Mouse (Mus musculus) liver, embryonic 16.5 days (tissue): ENCODE data around the gene Rdh13. TPM values are rescaled to one million over a fixed set of nuclear protein-coding genes. Genes with fewer than 3 reads are reported as not detected.

Experiments
- ATAC-seq: fragments of 200-750 bp; cut with Nextera tagmentation; 2 replicates; pipeline ENCODE4 v1.8.0; 2017; ENCODE audit warnings: low read depth, mild to moderate bottlenecking, moderate number of reproducible peaks, moderate library complexity
- H3K27ac ChIP-seq: fragments of 300-500 bp; sonication (generic); 2 replicates; pipeline ENCODE4 v1.5.1; 2014; ENCODE audit warnings: mild to moderate bottlenecking, low read length
- H3K27me3 ChIP-seq: fragments of 300-500 bp; sonication (generic); 2 replicates; pipeline ENCODE4 v1.6.1; 2014; ENCODE audit warnings: low read depth, low read length, mixed read lengths; ENCODE audit not compliant: control insufficient read depth, insufficient read depth
- H3K36me3 ChIP-seq: fragments of 300-500 bp; sonication (generic); 2 replicates; pipeline ENCODE4 v1.6.1; 2014; ENCODE audit warnings: mild to moderate bottlenecking; ENCODE audit not compliant: control insufficient read depth, insufficient read depth
- H3K4me1 ChIP-seq: fragments of 300-500 bp; sonication (generic); 2 replicates; pipeline ENCODE4 v1.6.1; 2014; ENCODE audit warnings: low read depth, low read length, mixed read lengths; ENCODE audit not compliant: control insufficient read depth
- H3K4me2 ChIP-seq: fragments of 300-500 bp; sonication (generic); 2 replicates; pipeline ENCODE4 v1.6.1; 2014; ENCODE audit warnings: low read depth, low read length, mixed read lengths
- H3K4me3 ChIP-seq: fragments of 300-500 bp; sonication (generic); 2 replicates; pipeline ENCODE4 v1.5.1; 2014; ENCODE audit warnings: low read depth, mild to moderate bottlenecking, low read length
- H3K9ac ChIP-seq: fragments of 300-500 bp; sonication (generic); 2 replicates; pipeline ENCODE4 v1.6.1; 2014; ENCODE audit warnings: low read depth, low read length
- H3K9me3 ChIP-seq: fragments of 300-500 bp; sonication (generic); replicated peaks from 2 replicates; pipeline ENCODE4 v1.6.1; 2016; ENCODE audit warnings: low read length; ENCODE audit not compliant: control insufficient read depth
- WGBS: fragments of 180-500 bp; shearing (Covaris S2); extraction: QIAGEN DNeasy Blood & Tissue Kit; methylation state at CpG from one replicate; pipeline ENCODE4 v1.1.7; 2014; ENCODE audit not compliant: insufficient replicate concordance; 5-methylcytosine and 5-hydroxymethylcytosine counted together
- polyA plus RNA-seq: library from polyadenylated mRNA; unstranded; fragments of >200 nt; fragmentation: Nextera tagmentation; extraction: Ambion mirVana; gene quantifications from 2 replicates; pipeline ENCODE4 v1.2.1, GENCODE M21; 2015

Rdh13 gene
- 4.2 and 4.3 TPM in 2 replicates for polyA plus RNA-seq

DNA sequence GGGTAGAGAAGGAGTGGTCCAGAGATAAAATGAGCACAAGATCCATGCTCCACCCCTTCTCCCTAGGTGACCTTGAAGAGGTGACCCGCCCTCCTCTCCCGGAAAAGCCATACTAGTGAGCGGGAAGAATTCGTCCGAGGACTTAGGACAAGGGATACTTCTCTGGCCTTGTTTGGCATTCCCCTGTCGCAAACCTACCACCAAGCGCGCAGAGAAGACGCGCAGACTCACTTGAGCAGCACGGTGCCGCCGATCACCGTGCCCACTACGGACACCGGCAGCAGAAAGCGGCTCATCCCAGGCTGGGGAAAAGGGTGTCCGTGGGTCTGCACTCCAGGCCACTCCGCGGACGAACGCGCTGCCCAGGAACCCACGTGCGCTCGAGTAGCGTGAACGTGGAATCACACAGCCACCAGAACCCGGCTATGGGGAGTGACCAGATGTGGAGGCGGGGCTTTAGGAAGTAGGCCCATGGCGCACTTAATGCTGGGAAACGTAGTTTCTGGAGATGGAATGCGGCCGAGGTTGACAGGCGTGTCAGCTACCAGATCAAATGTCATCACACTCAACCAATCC lies at the start of gene Rdh13:
Gene Rdh13 (minus strand): TSS at position 434 of the 576 bp plus-strand sequence.
- peak; percentile 96 for ATAC-seq
- no peaks in the 10 kb centered on the region for H3K9me3 ChIP-seq
- H3K36me3 ChIP-seq = peaks cover 7% of the 10 kb centered on the region
- peak within 1 kb of the TSS; percentile 82 for H3K4me3 ChIP-seq
- peak within 1 kb of the TSS; percentile 68 for H3K9ac ChIP-seq
- no peaks in the 10 kb centered on the region for H3K27me3 ChIP-seq
- H3K4me2 ChIP-seq = peak within 1 kb of the TSS; percentile 83
- H3K27ac ChIP-seq = peak within 1 kb of the TSS; percentile 43
- peaks cover 6% of the 10 kb centered on the region; the same call in 1 of the 2 replicates for H3K4me1 ChIP-seq
- under 1% methylated on average over 35 of the region's 35 CpGs for WGBS

DNA sequence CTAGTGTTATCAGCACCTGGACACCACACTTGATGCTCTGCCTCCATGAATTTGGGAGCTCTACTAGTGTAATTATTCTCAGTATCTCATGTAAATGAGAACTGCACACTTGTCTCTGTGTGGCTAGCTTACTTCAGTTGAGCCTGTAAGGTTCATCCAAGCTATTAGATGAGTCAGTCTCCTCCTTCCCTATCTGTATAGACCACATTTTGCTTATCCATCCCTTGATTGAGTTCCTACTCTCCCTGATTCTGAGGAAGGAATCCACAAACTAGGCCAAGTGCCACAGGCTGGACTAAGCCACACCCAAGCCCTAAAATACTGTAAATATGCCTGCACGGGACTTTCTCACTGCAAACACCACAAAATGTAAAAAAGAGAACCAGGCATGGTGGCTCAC lies 48.5 kb upstream of the Rdh13 start:
- 19% methylated on average over 1 of the region's 1 CpGs for WGBS

DNA sequence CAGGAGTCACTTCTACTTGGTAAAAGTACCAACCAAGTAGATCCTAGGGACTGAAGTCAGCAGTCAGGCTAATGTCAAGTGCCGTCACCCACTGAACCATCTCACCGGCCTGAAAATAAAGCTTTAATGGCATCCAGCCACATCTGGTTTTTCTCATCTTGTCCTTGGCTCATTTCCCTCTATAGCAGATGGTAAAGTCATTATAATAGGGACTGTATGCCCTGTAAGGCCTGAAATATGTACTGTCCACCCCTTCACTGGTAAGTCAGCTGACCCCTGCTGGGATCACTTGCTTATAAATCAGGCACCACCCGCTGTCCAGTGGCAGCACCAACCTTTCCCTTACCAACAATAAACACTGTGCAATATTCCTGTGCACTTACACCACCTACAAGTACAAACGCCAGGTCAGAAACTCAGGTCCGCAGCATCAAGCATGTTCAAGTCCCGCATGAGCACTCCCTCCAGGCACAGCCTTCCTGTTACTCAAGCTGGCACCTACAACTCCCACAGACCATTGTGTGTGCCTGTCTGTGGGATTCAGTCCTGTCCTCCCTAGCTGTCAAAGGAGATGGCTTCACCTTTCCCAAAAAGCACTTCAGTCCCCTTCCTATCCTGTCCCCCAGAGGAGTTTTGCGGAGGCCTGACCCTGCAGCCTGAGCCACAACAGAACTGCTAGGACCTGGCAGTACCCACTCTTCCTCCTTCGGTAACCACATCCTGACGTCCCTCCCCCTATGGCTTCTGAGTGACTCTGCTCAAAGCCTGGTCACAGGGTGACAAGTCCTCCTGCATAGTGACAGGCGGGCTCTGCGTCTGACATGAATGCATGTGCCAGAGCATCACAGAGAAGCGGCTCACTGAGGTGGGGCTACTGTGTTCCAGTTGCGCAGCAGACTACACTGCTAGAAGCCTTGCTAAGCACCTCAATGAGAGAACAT lies 47.1 kb upstream of the Rdh13 start:
- WGBS = 57% methylated on average over 13 of the region's 13 CpGs
- Histone ChIP-seq H3K27ac (0 out of 2 replicates have a peak overlapping the region, but pooled peaks have one; percentile 5), H3K4me1 (peaks cover 16% of the 10 kb centered on the region), H3K36me3 (peaks cover 19% of the 10 kb centered on the region), H3K9me3 (no peaks in the 10 kb centered on the region), H3K4me3 (no peak overlapping the region), H3K27me3 (no peaks in the 10 kb centered on the region), H3K4me2 (no peak overlapping the region), H3K9ac (no peak overlapping the region)
- no peak for ATAC-seq

More for the DNA sequence above, 48.5 kb upstream of the Rdh13 start:
- Histone ChIP-seq H3K4me1 (peaks cover 18% of the 10 kb centered on the region), H3K4me3 (no peak overlapping the region), H3K9me3 (no peaks in the 10 kb centered on the region), H3K4me2 (no peak overlapping the region), H3K9ac (no peak overlapping the region), H3K27ac (no peak overlapping the region), H3K36me3 (peaks cover 14% of the 10 kb centered on the region), H3K27me3 (no peaks in the 10 kb centered on the region)
- no peak for ATAC-seq

DNA sequence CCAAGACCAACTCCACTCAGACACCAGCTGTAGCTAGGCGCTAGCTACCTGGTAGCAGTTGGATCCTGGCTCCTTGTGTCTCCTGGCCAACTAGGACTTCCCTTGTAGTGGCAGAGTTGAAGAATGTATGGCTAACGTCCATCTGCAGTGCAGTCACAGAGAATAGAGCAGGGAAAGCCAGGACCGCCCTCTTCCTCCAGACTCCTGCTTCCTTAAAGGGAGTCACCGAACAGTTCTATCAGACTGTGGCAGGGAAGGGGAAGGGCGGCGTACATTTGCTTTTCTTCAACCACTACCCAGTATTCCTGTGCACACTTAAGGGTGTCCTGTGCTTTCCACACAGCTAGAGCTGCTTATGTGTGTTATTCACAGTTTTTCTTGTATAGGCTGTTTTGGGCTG lies 45.9 kb upstream of the Rdh13 start:
- Histone ChIP-seq H3K27ac (no peak overlapping the region), H3K4me1 (peaks cover 16% of the 10 kb centered on the region), H3K9me3 (no peaks in the 10 kb centered on the region), H3K4me3 (no peak overlapping the region), H3K27me3 (no peaks in the 10 kb centered on the region), H3K4me2 (no peak overlapping the region), H3K9ac (no peak overlapping the region), H3K36me3 (peaks cover 15% of the 10 kb centered on the region)
- no peak for ATAC-seq
- WGBS = 45% methylated on average over 6 of the region's 6 CpGs

DNA sequence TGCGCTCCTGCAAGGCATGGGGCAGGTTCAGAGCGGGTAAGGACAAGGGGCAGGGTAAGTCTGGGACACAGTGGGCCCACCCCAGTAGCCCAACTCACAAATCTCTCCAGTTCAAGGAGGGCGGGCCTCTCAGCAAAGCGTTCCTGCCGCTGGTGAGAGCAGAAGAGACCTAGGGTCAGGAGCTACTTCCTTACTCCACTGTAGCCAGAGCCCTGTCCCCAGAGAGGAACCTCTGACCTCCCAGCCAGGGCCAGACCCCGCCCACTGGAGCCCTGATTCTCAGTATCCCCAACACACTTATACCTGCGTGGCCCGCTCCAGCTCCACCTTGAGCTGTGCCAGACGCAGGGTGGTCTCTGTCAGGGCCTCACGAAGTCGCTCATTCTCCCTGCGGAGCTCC lies 36.8 kb upstream of the Rdh13 start:
- 77% methylated on average over 12 of the region's 12 CpGs for WGBS
- peaks cover 19% of the 10 kb centered on the region for H3K36me3 ChIP-seq
- no peak overlapping the region for H3K27ac ChIP-seq
- no peak overlapping the region for H3K9ac ChIP-seq
- H3K4me2 ChIP-seq = no peak overlapping the region
- H3K9me3 ChIP-seq = no peaks in the 10 kb centered on the region
- no peak overlapping the region for H3K4me3 ChIP-seq
- H3K27me3 ChIP-seq = peaks cover 22% of the 10 kb centered on the region
- no peaks in the 10 kb centered on the region for H3K4me1 ChIP-seq
- no peak for ATAC-seq

- H3K4me1 ChIP-seq = no peaks in the 10 kb centered on the region
- H3K9ac ChIP-seq = no peak overlapping the region
- H3K36me3 ChIP-seq = peaks cover 13% of the 10 kb centered on the region
- no peak overlapping the region for H3K27ac ChIP-seq
- no peaks in the 10 kb centered on the region for H3K9me3 ChIP-seq
- no peak for ATAC-seq
- peaks cover 32% of the 10 kb centered on the region for H3K27me3 ChIP-seq
- no peak overlapping the region for H3K4me3 ChIP-seq
- 43% methylated on average over 6 of the region's 6 CpGs for WGBS
- no peak overlapping the region for H3K4me2 ChIP-seq
These were observed 34.2 kb upstream of the Rdh13 start for GRCm38 (mm10) chr7:4479674-4480073.

DNA sequence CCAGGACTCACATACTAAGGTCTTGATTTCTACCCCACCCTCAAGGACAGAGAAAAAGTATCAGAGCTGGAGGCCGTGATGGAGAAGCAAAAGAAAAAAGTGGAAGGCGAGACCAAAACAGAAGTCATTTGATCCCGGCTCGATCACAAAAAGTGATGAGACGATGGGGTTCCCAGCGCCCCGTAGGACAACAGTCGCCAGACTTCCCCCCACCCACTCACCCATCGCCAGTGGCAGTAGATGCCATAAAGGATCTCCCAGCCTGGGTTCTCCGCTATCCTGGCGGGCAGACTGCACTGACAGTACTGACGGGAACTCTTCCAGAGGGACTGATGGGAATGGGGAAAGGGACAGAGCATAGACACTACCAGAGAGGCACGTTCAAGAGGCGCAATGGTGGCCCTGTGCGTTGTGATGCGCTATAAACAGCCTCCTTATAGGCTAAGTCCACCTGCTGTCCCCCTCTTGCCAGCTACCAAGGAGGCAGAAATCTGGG lies 33.4 kb upstream of the Rdh13 start:
- Histone ChIP-seq H3K4me1 (no peaks in the 10 kb centered on the region), H3K4me3 (peak overlapping the region; percentile 44), H3K9me3 (no peaks in the 10 kb centered on the region), H3K27me3 (peaks cover 38% of the 10 kb centered on the region), H3K4me2 (peak overlapping the region; percentile 50), H3K36me3 (peaks cover 8% of the 10 kb centered on the region), H3K27ac (no peak overlapping the region), H3K9ac (no peak overlapping the region)
- 9% methylated on average over 16 of the region's 16 CpGs for WGBS
- no peak for ATAC-seq

GRCm38 (mm10) chr7:4478021-4478795 lies 32.8 kb upstream of the Rdh13 start:
- peak overlapping the region; percentile 50 for H3K4me2 ChIP-seq
- H3K27ac ChIP-seq = 0 out of 2 replicates have a peak overlapping the region, but pooled peaks have one; percentile 1
- peak; percentile 88 for ATAC-seq
- WGBS = 3% methylated on average over 39 of the region's 39 CpGs
- no peaks in the 10 kb centered on the region for H3K9me3 ChIP-seq
- peaks cover 8% of the 10 kb centered on the region for H3K36me3 ChIP-seq
- no peaks in the 10 kb centered on the region for H3K4me1 ChIP-seq
- peak overlapping the region; percentile 44 for H3K4me3 ChIP-seq
- H3K9ac ChIP-seq = no peak overlapping the region
- peaks cover 40% of the 10 kb centered on the region for H3K27me3 ChIP-seq
